In genomic region chr6:100438511-100438991, GRCm38 (mm10) we compare ENCODE assay signal across 8 mouse cellular contexts.
A peak's percentile ranks its signal among the peaks of the same experiment; 100 is the strongest.
DNase-seq lines count a peak whose midpoint lies in the region; ATAC-seq and TF ChIP-seq lines count a peak whose summit lies in the region.

No protein-coding gene starts in this region.

- H3K4me1 ChIP-seq in forebrain, embryonic 12.5 days: peaks cover 20% of the 10 kb centered on the region
- H3K4me1 ChIP-seq in liver, postnatal 0 days (ENCODE audit: insufficient read depth): peaks cover 5% of the 10 kb centered on the region

- TF ChIP-seq CTCF in liver, postnatal 0 days (IDR thresholded peaks at IDR 0.05; ENCODE audit: low read depth): 0 out of 2 replicates have a peak, but pooled peaks have one; percentile 7

- intact Hi-C loops in heart, postnatal 14 days (cut with DNase I): no loop called here

- H3K9me3 ChIP-seq in forebrain, embryonic 12.5 days: no peaks in the 10 kb centered on the region
- H3K9me3 ChIP-seq in liver, postnatal 0 days (ENCODE audit: low read length): no peaks in the 10 kb centered on the region

- H3K4me3 ChIP-seq in forebrain, embryonic 12.5 days (replicated peaks): peak overlapping the region; percentile 26
- H3K4me3 ChIP-seq in liver, postnatal 0 days (ENCODE audit: low read depth, low read length): no peak overlapping the region

- ATAC-seq in forebrain, embryonic 12.5 days (ENCODE audit: low FRiP score): peak; percentile 51
- peak; percentile 67 for ATAC-seq in liver, postnatal 0 days
- peak; percentile 85 for ATAC-seq in neutrophil, adult 5-6 weeks (ENCODE audit: extremely low read depth, insufficient number of reproducible peaks, low FRiP score, poor library complexity, severe bottlenecking)

- H3K9ac ChIP-seq in forebrain, embryonic 12.5 days: peak overlapping the region; percentile 13; the same call in 1 of the 2 replicates
- H3K9ac ChIP-seq in liver, postnatal 0 days (replicated peaks): no peak overlapping the region

- peak; percentile 89 for DNase-seq in CD4-positive, CD25-positive, alpha-beta regulatory T cell, adult 2 months (ENCODE audit: low read depth, low spot score)
- peak; percentile 38 for DNase-seq in Muller cell, postnatal 12 days (ENCODE audit: inconsistent ontology term)
- peak; percentile 11 to 39 for DNase-seq in layer of hippocampus, adult 18-20 months (ENCODE audit: low spot score in 2 of 2)
- peak; percentile 59 for DNase-seq in liver, postnatal 0 days
- DNase-seq in yolk sac, embryonic 10.5 days (ENCODE audit: low spot score): peak; percentile 53
- DNase-seq in heart, postnatal 14 days: no peak

- H3K27ac ChIP-seq in forebrain, embryonic 12.5 days: no peak overlapping the region
- H3K27ac ChIP-seq in liver, postnatal 0 days (ENCODE audit: low read depth): no peak overlapping the region

- TF ChIP-seq EP300 in liver, postnatal 0 days (IDR thresholded peaks at IDR 0.05; ENCODE audit: low read depth): no peak

- WGBS in forebrain, embryonic 12.5 days: 3% methylated on average over 13 of the region's 13 CpGs
- WGBS in liver, postnatal 0 days (ENCODE audit: insufficient replicate concordance): 1% methylated on average over 12 of the region's 13 CpGs

- H3K27me3 ChIP-seq in forebrain, embryonic 12.5 days: peaks cover 69% of the 10 kb centered on the region
- no peaks in the 10 kb centered on the region for H3K27me3 ChIP-seq in liver, postnatal 0 days (ENCODE audit: insufficient read depth, low read length)

- H3K4me2 ChIP-seq in forebrain, embryonic 12.5 days: peak overlapping the region; percentile 54
- peak overlapping the region; percentile 54 for H3K4me2 ChIP-seq in liver, postnatal 0 days (ENCODE audit: low read depth, low read length)

- H3K36me3 ChIP-seq in forebrain, embryonic 12.5 days (replicated peaks): no peaks in the 10 kb centered on the region
- no peaks in the 10 kb centered on the region for H3K36me3 ChIP-seq in liver, postnatal 0 days (replicated peaks; ENCODE audit: insufficient read depth, low read length)

Comparison
In these comparisons a context has a peak if more than half of its experiments do, and no peak if none do; other contexts are left out.
1. DNase-seq: peak in CD4-positive, CD25-positive, alpha-beta regulatory T cell, adult 2 months (single experiment), Muller cell, postnatal 12 days (single experiment), layer of hippocampus, adult 18-20 months (2 of 2), liver, postnatal 0 days (single experiment) and yolk sac, embryonic 10.5 days (single experiment); none in heart, postnatal 14 days (0 of 2).
2. Peak in every context shown above with its lines, with median percentiles within 50 percentile points of each other: ATAC-seq.